Mouse (Mus musculus) Muller cell, postnatal 12 days (primary cell): ENCODE results near the gene Aip.

ENCODE experiments used
- DNase-seq: peaks from one replicate; pipeline ENCODE4 v3.0.0-alpha.2; 2015; ENCODE audit errors: inconsistent ontology term

Gene Aip

DNA sequence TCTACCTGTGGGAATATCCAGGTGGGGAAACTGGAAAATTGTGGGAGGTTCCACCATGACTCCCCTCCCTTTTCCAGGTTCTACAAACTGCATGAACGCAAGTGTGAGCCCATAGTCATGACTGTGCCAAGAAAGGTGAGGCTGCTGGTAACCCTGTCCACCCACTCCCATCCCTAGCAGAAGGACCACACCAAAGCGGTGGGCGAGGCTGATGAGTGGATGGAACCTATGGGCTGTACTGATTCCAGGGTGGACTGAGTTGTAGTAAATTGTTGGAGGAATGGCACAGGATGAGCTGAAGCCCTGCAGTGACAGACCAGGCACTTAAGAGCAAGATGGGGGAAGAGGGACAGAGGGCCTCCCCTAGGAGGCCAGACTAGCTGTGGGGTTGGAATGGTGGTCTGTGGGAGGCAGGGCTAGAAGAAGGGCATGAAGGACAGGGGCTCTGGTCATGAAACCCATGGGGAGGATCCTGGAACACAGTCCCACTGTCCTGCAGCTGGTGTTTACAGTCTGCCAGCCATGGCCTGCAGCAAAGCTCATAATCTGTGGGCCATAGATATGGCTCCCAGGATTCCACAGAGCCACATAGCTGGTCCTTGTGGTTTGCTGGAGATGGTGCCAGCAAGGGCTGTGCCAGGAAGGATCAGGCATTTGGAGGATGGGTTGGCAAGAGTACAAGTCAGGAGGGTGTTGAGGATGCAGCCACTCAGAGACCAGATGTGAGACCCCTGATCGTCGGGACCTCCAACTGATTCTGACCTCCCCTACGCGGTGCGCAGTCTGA is 27.0 kb upstream of the Aip start:
- DNase-seq: peak; percentile 60

DNA sequence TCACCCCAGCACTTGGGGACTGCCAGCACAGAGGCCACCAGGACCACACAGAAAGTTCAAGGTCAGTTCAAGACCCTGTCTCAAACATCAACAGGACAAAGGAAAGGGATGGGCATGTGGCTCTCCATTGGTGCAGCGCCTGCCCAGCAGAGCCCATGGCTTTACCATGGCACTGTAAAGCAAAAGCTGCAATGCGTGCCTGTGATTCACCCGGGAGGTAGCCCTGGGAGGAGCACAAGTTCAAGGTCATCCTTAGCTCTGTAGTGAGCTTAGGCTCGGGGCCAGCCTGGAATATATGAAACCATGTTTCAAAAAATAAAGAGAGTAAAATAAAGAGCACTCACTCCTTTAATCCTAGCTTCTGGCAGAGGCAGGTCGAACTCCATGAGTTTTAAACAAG is 26.2 kb upstream of the Aip start:
- DNase-seq: no peak

DNA sequence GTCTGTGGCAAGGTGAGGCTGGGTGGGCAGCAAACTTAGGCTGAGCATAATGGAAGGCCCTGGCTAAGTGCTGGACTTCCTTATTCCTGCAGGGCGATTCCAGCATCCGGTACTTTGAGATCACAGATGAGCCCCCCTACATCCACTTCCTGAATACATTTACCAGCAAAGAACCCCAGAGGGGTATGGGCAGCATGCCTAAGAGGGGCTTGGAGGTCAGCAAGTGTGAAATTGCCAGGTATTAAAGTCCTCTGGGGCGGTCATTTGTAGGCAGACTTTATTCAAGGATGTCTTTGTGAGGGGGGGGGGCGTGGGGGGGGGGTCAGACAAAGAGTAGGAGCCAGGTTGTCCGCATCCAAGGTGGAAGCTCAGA is 25.8 kb upstream of the Aip start:
- no peak for DNase-seq

DNA sequence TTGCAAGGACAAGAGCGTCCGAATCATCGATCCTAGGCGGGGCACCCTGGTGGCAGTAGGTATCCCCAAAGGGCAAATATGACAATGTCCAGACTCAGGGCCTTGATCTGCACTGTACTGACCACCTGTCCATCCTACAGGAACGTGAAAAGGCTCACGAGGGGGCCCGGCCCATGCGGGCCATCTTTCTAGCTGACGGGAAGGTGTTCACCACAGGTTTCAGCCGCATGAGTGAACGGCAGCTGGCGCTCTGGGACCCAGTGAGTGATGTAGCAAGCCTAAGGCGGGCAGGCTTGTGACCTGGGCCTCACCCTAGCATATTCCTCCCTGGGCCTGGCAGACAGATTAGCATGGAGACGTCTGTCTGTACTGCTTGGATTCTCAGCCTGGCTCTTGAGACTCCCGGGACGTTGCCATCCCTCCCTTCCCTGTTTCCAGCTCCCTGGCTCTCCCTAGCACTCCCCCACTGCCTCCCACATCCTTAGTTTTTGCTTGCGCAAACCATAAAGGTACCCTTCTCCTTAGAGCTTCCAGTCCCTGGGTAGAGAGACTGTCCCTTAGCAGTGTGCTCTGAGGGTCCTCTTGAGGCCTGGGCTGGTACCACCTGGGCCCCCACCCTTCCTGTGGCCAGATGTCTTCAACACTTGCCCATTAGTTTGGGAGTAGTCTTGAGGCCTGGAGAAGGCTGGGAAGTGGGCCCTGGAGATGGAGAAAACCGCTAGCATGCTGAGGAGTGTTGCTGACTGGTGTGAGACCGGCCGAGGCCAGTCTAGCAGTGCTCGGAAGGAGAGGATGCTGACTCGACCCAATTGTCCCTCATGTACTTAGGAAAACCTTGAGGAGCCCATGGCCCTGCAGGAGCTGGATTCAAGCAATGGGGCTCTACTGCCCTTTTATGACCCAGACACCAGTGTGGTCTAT is 25.2 kb upstream of the Aip start:
- no peak for DNase-seq

DNA sequence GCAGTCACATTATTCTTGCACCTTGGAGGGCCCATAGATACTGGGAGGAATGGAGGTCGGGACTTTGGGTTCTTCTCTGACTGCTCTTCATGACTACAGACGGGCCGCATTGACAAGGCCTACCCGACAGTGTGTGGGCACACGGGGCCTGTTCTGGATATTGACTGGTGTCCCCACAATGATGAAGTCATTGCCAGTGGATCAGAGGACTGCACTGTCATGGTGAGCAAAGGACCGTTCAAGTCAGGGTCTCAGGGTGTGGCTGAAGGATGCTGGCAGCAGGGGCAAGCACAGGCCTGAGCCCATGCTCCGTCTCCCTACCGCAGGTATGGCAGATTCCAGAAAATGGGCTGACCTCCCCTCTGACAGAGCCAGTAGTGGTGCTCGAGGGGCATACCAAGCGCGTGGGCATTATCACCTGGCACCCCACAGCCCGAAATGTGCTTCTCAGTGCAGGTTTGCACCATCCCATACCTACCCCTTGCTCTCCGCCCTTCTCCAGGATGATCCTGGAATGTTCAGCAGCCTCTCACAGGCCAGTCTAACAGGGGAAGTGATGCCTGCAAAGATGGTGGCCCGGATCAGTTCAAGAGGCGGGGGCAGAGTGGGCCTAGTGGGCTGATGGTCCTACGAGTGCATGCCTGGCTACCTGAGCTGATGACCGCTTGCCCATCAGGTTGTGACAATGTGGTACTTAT is 24.3 kb upstream of the Aip start:
- no peak for DNase-seq

DNA sequence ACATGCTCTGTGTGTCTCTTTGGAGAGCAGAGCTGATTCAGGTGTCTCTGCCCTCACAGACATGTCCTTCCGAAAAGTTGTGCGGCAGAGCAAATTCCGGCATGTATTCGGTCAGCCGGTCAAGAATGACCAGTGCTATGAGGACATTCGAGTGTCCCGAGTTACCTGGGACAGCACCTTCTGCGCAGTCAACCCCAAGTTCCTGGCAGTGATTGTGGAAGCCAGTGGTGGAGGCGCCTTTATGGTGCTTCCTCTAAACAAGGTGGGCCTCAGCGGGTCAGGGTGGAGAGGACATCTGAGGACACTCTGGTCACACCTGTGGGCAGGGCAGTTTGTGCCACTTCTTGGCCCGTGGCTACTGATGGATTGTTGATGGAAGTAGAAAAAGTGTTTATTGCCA is 23.6 kb upstream of the Aip start:
- no peak for DNase-seq

DNA sequence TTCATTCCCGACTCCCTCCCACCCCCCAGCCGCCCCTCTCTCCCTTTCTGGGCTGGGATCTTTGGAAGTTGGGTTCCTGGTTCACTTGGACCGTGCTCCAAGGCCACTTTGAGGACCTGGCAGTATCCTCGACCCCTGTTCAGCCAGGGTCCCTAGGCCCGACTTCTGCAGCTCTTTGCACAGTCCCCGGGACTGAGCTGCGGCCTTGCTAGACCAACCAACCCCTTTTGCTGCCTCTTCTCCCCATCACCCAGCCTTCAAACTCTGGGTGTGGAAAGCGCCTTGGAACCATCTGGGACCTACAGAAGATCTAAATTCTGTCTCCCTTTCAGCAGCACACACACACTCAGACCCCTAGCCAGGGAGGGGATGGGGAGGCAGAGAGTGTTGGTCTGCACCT is 23.2 kb upstream of the Aip start:
- DNase-seq: no peak

DNA sequence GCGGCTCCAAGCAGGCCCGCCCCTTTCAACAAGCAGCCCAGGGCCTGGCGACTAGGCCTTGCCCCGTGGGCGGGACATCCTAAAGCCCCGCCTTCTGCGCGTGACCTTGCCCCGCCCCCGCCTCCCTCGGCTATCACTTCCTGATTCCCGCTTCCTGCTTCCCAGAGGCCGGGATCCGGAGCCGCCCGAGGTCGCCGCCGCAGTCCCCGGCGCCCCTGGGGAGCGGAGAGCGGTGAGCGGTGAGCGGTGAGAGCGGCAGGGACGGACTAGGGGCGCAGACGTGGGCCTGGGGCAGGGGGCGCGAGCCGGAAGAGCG is 22.8 kb upstream of the Aip start, which contains the start of gene Coro1b:
Gene Coro1b (plus strand): TSS at position 129 of the 316 bp plus-strand sequence.
- peak; percentile 97 for DNase-seq

DNA sequence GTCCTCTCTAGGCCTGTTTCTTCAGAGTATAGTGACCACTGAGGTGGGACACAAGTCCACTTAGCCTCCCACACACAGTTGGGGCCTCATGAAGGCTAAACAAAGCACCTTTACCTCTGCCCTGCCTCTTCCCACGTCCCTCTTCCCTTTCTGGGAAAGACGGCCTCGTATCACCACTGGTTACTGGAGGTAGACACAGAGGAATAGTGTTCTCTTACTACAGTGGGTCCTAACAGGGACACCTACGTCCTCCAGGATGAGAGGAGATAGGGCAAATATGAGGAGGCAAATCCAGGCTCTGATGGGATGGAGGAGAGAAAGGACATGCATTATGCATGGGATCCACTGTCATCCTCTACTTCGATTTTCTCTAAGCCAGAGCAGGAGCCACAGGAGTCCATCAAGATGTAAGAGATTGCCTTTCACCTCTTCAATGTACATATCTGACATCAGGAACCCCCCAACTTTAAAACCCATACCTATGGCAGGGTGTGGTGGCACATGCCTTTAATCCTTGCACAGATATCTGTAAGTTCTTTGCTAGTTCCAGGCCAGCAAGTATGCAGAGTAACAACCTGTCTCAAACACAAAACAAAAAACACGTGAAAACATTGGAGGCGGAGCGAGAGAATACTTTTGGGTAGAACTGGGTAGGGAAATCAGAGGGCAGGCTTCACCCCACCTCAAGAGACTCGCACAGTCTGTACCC is 22.3 kb upstream of the Aip start:
- DNase-seq: no peak

DNA sequence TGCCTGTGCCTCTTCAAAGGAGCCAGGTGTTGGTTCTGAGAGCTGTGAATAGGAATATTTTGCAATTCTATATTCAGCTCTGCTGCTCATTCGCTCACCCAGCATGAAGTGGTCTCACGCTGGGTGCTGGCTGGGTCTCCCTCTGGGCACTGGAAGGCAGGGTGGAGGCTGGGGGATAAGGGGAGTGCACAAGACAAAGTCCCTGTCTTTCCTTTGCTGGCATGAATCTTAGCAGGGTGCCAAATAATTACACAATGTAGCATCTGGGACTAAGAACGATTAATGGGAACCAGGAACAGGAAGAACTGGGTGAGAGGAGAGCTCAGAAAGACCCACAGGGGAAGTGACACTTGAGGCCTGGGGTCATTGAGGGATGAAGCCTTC is 21.4 kb upstream of the Aip start:
- no peak for DNase-seq

DNA sequence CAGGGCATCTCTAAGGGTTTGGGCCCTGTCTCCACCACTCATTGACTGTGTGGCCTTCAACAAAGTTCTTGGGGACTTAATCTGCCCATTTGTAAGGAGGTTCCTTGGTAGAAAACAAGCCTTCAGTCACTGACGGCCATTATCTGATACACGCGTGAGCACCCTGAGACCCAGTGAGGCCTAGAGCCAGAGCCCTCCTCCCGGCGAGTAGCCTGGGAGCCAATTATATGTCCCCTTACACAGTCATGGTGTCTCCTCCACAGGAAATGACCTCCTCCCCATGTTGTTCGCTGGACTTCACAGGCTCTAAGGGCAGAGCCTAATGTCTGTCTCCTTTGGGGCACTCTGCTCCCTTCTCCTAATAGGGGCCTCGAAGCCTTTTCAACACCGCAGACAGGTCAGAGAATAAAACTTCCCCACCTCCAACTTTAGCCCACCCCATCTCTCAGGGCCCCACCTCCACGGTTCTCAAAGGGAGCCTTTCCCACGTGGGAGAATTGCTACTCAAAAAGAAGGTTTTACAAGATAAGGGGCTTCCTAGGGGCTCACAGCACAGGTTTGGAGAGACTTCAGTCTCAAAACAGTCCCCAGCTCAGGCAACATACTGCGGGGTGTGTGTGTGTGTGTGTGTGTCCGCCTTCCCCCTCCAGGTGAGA is 20.8 kb upstream of the Aip start:
- DNase-seq: no peak

DNA sequence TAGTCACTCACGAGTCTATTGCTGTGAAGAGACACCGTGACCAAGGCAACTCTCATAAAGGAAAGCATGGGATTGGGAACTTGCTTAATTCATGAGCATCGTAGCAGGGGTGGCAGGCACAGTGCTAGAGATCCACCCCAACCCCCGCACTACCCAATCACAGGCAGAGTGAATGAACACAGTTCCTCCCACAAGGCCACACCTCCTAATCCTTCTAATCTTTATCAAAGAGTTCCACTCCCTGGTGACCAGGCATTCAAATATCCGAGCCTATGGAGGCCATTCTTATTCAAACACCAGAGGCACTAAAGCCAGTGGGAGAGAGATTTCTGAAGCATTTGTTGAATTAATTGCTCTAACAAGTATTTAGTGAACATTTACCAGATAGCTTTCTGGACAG is 20.3 kb upstream of the Aip start:
- DNase-seq: no peak

DNA sequence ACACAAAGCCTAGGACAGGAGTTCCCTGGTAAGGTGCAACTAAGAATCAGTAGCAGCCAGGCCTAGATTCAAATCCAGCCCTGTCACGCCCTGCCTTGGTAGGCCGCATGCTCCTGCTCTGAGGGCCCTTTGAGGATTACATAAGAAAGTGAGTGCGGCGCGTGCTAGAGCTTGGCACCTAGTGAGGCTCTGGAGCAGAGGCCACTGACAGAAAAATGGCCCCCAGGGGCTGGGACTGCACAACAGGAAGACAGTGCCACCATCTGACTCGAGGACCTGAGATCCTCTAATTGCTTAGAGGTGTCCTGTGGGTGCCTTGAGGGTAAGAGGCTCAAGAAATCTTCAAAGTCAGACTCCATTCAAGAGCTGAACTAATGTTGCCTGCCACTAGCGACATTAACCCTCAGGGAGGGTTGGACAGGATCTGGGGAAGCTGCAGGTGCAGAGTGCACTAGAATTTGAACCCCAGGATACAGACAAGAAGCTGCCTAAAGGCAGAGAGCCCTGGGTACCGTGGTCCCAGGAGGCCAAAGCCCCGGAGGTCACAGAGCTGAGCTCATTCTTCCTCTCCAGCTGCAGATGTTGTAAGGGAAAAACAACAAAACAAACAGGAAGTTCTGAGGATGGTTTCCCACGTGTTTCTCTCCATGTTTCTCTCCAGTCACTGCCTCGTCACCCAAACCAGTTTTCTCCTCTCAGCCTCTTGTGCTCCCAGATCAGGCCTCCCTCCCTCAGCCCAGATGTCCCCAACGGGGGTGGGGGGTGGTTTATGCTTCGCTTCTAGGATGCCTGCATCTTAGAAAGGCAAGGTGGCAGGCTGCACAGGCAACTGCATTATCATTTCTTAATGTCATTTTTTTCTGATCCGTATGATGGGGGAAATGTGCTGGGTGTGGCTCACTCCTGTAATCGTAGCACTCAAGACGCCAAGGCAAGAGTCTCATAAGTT is 19.2 kb upstream of the Aip start:
- DNase-seq: no peak

DNA sequence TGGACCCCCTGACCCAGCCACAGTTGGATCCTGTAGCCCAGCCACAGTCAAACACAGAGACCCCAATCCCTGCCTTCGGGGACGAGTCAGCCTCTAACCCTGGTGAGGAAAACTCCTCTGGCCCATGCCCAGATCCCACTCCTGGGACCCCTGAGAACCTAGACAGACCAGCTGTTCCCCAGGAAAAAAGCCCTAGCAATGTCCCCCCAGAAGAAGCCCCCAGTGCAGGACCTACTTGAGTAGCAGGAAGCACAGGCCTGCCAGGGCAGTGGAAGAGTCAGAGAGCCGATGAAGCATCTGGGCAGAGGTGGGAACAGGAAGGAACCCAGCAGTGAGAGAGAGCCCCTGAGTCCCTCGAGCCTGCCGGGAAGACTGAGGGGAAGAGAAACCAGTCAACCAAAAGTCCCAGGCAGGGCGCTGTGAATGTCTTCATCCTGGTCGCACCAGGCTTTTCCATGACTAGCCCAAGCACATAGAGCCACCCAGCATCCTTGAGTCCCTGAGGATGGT is 18.2 kb upstream of the Aip start, which contains the start of gene Cabp4:
Gene Cabp4 (minus strand): TSS at position 275 of the 510 bp plus-strand sequence.
- DNase-seq: no peak

DNA sequence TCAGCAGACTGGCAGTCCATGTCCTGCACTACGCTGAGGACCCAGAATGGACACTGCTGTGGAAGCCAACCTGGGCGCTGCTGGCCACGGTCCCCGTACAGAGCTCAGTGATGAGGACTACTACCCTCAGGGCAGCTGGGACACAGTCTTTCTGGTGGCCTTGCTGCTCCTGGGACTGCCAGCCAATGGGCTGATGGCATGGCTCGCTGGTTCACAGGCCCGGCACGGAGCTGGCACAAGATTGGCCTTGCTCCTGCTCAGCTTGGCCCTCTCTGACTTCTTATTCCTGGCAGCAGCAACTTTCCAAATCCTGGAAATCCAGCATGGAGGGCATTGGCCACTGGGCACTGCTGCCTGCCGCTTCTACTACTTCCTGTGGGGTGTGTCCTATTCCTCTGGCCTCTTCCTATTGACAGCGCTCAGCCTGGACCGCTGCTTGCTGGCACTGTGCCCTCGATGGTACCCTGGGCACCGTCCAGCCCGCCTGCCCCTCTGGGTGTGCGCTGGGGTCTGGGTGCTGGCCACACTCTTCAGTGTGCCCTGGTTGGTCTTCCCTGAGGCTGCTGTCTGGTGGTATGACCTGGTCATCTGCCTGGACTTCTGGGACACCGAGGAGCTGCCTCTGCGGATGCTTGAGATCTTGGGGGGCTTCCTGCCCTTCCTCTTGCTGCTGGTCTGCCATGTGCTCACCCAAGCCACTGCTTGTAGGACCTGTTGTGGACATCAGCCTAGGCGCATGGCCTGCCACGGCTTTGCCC is 16.9 kb upstream of the Aip start:
- no peak for DNase-seq

DNA sequence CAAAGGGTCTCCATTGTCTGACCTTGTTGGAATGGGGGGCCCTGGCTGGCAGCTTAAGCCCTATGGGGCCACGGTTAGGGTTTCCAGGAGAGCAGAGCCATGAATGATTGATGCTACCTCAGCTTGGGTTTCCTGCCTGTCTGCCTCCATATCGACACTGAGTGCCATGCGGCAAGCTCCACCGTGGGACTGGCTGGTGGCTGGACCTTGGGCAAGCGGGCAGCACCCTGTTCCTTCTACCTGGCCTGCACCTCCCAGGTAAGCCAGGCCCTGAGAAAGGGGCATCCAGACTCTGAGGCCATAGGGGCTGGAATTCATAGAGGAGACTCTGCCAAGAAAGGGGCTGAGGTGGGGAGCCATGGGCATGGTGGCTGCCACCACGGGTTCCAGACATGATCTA is 14.5 kb upstream of the Aip start:
- no peak for DNase-seq

DNA sequence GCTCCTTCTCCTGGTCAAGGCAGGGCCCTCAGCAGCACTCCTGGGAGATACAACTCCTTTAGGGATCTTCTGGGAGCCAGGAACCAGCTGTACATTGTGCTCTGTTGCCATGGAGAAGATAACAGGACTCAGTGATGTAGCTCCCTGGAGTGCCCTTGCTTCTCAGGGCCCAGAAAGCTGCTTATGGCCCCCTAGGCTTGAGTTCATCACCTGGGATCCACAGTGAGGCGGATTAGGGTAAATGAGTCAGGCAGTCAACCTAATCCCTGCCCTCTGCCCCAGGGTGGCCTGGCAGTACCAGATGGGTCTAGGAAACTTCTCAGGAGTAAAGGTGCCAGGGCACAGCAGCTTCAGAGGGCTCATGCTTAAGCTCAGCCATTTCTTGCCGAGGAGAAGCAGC is 13.8 kb upstream of the Aip start, which contains the start of gene Gpr152:
Gene Gpr152 (plus strand): TSS at position 342 of the 400 bp plus-strand sequence.
- DNase-seq: no peak

DNA sequence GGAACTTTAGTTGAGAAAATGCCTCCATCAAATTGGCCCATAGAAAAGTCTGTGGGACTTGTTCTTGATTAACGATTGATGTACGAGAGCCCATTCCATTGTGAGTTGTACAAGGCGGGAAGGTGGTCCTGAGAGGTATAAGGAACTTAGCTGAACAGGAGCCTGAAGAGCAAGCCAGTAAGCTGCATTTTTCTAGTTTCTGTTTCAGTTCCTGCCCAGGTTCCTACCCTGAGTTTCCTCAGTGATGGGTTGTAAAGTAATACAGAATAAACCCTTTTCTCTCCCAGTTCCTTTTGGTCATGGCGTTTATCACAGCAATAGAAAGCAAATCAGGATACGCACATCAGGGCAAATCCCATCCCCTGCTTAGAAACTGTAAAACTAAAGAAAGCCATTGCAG is 12.3 kb upstream of the Aip start:
- DNase-seq: no peak

DNA sequence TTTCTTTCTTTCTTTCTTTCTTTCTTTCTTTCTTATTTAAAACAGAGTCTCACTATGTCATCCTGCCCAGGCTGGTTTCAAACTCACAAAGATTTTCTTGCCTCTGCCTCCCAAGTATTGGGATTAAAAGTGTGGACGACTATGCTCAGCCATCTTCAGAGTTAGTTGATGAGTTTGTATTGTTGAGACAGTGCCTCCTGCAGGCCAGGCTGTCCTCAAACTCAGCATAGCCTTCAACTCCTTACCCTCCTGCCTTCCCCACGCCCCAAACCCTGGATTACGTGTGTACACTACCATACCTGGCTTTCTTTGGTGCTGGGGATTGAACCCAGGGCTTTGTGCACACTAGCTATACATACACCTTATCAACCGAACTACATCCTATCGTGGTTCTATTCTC is 10.8 kb upstream of the Aip start:
- DNase-seq: no peak
